Comparison of ENCODE assay signal across 8 mouse cellular contexts in the genomic region with DNA sequence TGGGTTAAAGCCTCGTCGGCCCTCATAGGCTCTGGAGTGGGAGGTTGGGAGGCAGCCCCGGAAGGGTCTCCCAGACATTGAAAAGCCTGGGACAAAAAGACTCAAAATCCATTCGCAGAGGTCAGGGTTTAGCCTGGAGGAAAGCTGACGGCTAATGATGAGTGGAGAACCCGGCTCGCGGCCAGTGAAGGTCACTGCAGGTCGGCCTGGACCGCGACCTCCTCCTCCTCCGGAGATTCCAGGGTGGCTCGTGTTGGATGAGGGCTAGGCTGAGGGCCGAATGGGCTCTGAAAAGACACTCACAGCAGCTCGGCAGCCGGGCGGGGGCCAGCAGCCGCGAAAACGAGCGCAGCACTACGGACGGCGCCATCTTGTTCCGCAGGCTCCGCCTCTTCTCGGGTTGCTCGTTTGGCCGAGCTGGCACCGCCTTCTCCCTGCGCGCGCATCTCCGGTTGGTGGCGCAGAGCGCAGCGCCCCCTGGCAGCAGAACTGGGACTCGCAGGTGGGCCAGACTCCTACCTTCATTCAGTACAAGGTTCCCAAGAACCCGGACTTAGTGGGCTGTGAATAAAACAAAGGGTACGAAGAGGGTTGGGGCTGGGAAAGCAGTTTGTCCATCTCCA. TPM values are rescaled to one million over a fixed set of nuclear protein-coding genes. Genes with fewer than 3 reads are reported as not detected.
DNase-seq lines count a peak whose midpoint lies in the region; ATAC-seq and TF ChIP-seq lines count a peak whose summit lies in the region.

TSS of gene Ndufc1 (minus strand) at position 428 of the 623 bp plus-strand sequence.

- peaks cover 1 to 5% of the 10 kb centered on the region in 2 experiments; a peak in 2 of 4 replicates for H3K4me1 ChIP-seq in ES-E14 (ENCODE audit: control insufficient read depth in 2 of 2, insufficient read depth in 2 of 2, low read length in 2 of 2, poor library complexity in 1 of 2)
- H3K4me1 ChIP-seq in forebrain, embryonic 16.5 days (replicated peaks; ENCODE audit: control insufficient read depth, insufficient read depth, low read length) = peaks cover 9% of the 10 kb centered on the region
- H3K4me1 ChIP-seq in lung, embryonic 14.5 days (ENCODE audit: insufficient read depth) = no peaks in the 10 kb centered on the region
- peaks cover 3% of the 10 kb centered on the region; the same call in 1 of the 2 replicates for H3K4me1 ChIP-seq in olfactory bulb, adult 2 months (ENCODE audit: control insufficient read depth, insufficient read depth, low read length)
- H3K4me1 ChIP-seq in thymus, adult 2 months (replicated peaks; ENCODE audit: control insufficient read depth, insufficient read depth, low read length) = peaks cover 6% of the 10 kb centered on the region

- peak within 1 kb of the TSS; percentile 86 for H3K27ac ChIP-seq in ES-E14 (ENCODE audit: insufficient read depth, low read depth, low read length, poor library complexity, severe bottlenecking)
- peak within 1 kb of the TSS; percentile 97 for H3K27ac ChIP-seq in forebrain, embryonic 16.5 days (ENCODE audit: low read length)
- H3K27ac ChIP-seq in layer of hippocampus, adult 2 months = peak within 1 kb of the TSS; percentile 99
- H3K27ac ChIP-seq in lung, embryonic 14.5 days (ENCODE audit: low read depth) = peak within 1 kb of the TSS; percentile 86
- H3K27ac ChIP-seq in olfactory bulb, adult 2 months (ENCODE audit: insufficient read depth, low read depth, low read length) = peak within 1 kb of the TSS; percentile 77
- no peak within 1 kb of the TSS for H3K27ac ChIP-seq in thymus, adult 2 months (ENCODE audit: control insufficient read depth, insufficient read depth, low read length)

- in situ Hi-C loops in ES-E14 (cut with MboI; ENCODE audit: low sequenced_read_pairs in 2 of 2, unreplicated experiment in 2 of 2) = no loop called here

- intact Hi-C loops in heart, postnatal 36 days (cut with DNase I) = loop anchor here (2.0 to 5.0 kb wide), 2 partner anchors 34 to 181 kb away; no protein-coding TSS in a partner anchor

- TF ChIP-seq CTCF in layer of hippocampus, adult 2 months (conservative IDR thresholded peaks at IDR 0.05) = peak; percentile 100
- peak; percentile 97 for TF ChIP-seq CTCF in lung, embryonic 14.5 days (IDR thresholded peaks at IDR 0.05; ENCODE audit: low read depth)
- peak; percentile 90 for TF ChIP-seq CTCF in olfactory bulb, adult 2 months (IDR thresholded peaks at IDR 0.05; ENCODE audit: insufficient read depth, low read depth, low read length)
- TF ChIP-seq CTCF in thymus, adult 2 months (IDR thresholded peaks at IDR 0.05; ENCODE audit: borderline replicate concordance, control insufficient read depth, extremely low read depth, insufficient read depth, low read length, poor library complexity) = peak; percentile 97

- TF ChIP-seq POLR2A in olfactory bulb, adult 2 months (IDR thresholded peaks at IDR 0.05; ENCODE audit: insufficient read depth, low read depth, low read length) = peak; percentile 94
- peak; percentile 82; the same call in 1 of the 2 replicates for TF ChIP-seq POLR2A in thymus, adult 2 months (IDR thresholded peaks at IDR 0.05; ENCODE audit: control insufficient read depth, extremely low read depth, insufficient read depth, low read length, poor library complexity)

- peak within 1 kb of the TSS; percentile 87 to 97 for H3K4me3 ChIP-seq in ES-E14 (ENCODE audit: insufficient read depth in 1 of 2, low read depth in 1 of 2, low read length in 2 of 2, poor library complexity in 1 of 2, severe bottlenecking in 1 of 2)
- H3K4me3 ChIP-seq in forebrain, embryonic 16.5 days (replicated peaks; ENCODE audit: low read length) = peak within 1 kb of the TSS; percentile 99
- H3K4me3 ChIP-seq in layer of hippocampus, adult 2 months = peak within 1 kb of the TSS; percentile 91
- peak within 1 kb of the TSS; percentile 85 for H3K4me3 ChIP-seq in lung, embryonic 14.5 days (ENCODE audit: low read depth, low read length)
- H3K4me3 ChIP-seq in olfactory bulb, adult 2 months (ENCODE audit: insufficient read depth, low read depth, low read length) = peak within 1 kb of the TSS; percentile 64
- H3K4me3 ChIP-seq in thymus, adult 2 months (ENCODE audit: control insufficient read depth, insufficient read depth, low read length) = peak within 1 kb of the TSS; percentile 79

- peaks cover 8% of the 10 kb centered on the region for H3K36me3 ChIP-seq in ES-E14 (ENCODE audit: control insufficient read depth, insufficient read depth, low read length, poor library complexity, severe bottlenecking)
- no peaks in the 10 kb centered on the region for H3K36me3 ChIP-seq in forebrain, embryonic 16.5 days (ENCODE audit: control insufficient read depth, insufficient read depth)
- peaks cover 22% of the 10 kb centered on the region for H3K36me3 ChIP-seq in lung, embryonic 14.5 days (ENCODE audit: insufficient read depth)
- no peaks in the 10 kb centered on the region for H3K36me3 ChIP-seq in thymus, adult 2 months (ENCODE audit: control insufficient read depth, insufficient read depth, low read length)

- peak; percentile 92 for ATAC-seq in forebrain, embryonic 16.5 days
- ATAC-seq in lung, embryonic 14.5 days (ENCODE audit: insufficient read depth) = peak; percentile 90

- H3K4me2 ChIP-seq in forebrain, embryonic 16.5 days (ENCODE audit: low read length) = peak within 1 kb of the TSS; percentile 76
- peak within 1 kb of the TSS; percentile 79 for H3K4me2 ChIP-seq in lung, embryonic 14.5 days

- no peaks in the 10 kb centered on the region for H3K9me3 ChIP-seq in ES-E14 (ENCODE audit: control insufficient read depth, insufficient read depth, low read depth, low read length)
- H3K9me3 ChIP-seq in forebrain, embryonic 16.5 days (ENCODE audit: control insufficient read depth, low read length) = no peaks in the 10 kb centered on the region
- no peaks in the 10 kb centered on the region for H3K9me3 ChIP-seq in lung, embryonic 14.5 days (ENCODE audit: low read depth, low read length)

- no peaks in the 10 kb centered on the region for H3K27me3 ChIP-seq in forebrain, embryonic 16.5 days (replicated peaks; ENCODE audit: control insufficient read depth, insufficient read depth, low read length)
- H3K27me3 ChIP-seq in lung, embryonic 14.5 days (ENCODE audit: insufficient read depth, low read length) = no peaks in the 10 kb centered on the region
- H3K27me3 ChIP-seq in thymus, adult 2 months (ENCODE audit: control insufficient read depth, insufficient read depth, low read length) = no peaks in the 10 kb centered on the region

- peak within 1 kb of the TSS; percentile 92 for H3K9ac ChIP-seq in ES-E14 (ENCODE audit: insufficient read depth, low read depth, low read length, poor library complexity, severe bottlenecking)
- H3K9ac ChIP-seq in forebrain, embryonic 16.5 days (replicated peaks; ENCODE audit: low read depth, low read length) = peak within 1 kb of the TSS; percentile 97
- H3K9ac ChIP-seq in lung, embryonic 14.5 days = peak within 1 kb of the TSS; percentile 88

- WGBS in forebrain, embryonic 16.5 days = 0% methylated on average over 39 of the region's 40 CpGs
- under 1% methylated on average over 40 of the region's 40 CpGs for WGBS in lung, embryonic 14.5 days
- under 1% methylated on average over 40 of the region's 40 CpGs for WGBS in olfactory bulb, adult 2 months
- WGBS in thymus, adult 2 months = under 1% methylated on average over 40 of the region's 40 CpGs

- DNase-seq in ES-E14 (ENCODE audit: low read depth, low spot score) = peak; percentile 92
- peak; percentile 93 for DNase-seq in cerebellum, adult 11-12 months
- DNase-seq in heart, postnatal 36 days = peak; percentile 98 to 100
- peak; percentile 93 to 99 for DNase-seq in layer of hippocampus, adult 2 months (ENCODE audit: low spot score in 2 of 2)
- peak; percentile 98 for DNase-seq in lung, embryonic 14.5 days
- peak; percentile 97 for DNase-seq in thymus, adult 2 months

TF ChIP-seq in ES-E14, 5 proteins besides CTCF, POLR2A, EP300 and RAD21:
- TF ChIP-seq ZNF384 (IDR thresholded peaks at IDR 0.05; ENCODE audit: low read depth, low read length) (no peak), CHD2 (IDR thresholded peaks at IDR 0.05; ENCODE audit: low read depth, low read length) (no peak), MAFK (IDR thresholded peaks at IDR 0.05; ENCODE audit: insufficient read depth, low read depth, low read length) (no peak), HCFC1 (IDR thresholded peaks at IDR 0.05; ENCODE audit: borderline replicate concordance, insufficient read depth, low read length) (peak; percentile 67; the same call in 1 of the 2 replicates), ZC3H11A (IDR thresholded peaks at IDR 0.05; ENCODE audit: borderline replicate concordance, low read depth, low read length) (no peak)

RNA-seq across cellular contexts. Expression of gene Ndufc1, which starts in this region (rescaled TPM):
- total RNA-seq in ES-E14 (2012; rRNA removed) = 152 and 231 TPM in 2 replicates
- polyA plus RNA-seq in forebrain, embryonic 16.5 days (2015; fragmentation: Nextera tagmentation; extraction: Ambion mirVana) = 619 and 639 TPM in 2 replicates
- 1,000 to 10,000 TPM; 1,613 to 1,736 TPM for total RNA-seq in heart, postnatal 36 days (2021)
- total RNA-seq in layer of hippocampus, adult 2 months (2021) = 100 to 1,000 TPM; 287 to 299 TPM
- polyA plus RNA-seq in lung, embryonic 14.5 days (2014; fragmentation: Nextera tagmentation; extraction: Ambion mirVana) = 650 and 732 TPM in 2 replicates
- polyA plus RNA-seq in olfactory bulb, adult 2 months (2012; ENCODE audit: insufficient read depth, insufficient read length, low replicate concordance, missing spikeins) = not detected in 2 replicates
- 152 and 169 TPM in 2 replicates for polyA plus RNA-seq in thymus, adult 2 months (2012; rRNA removed)

Comparison
In these comparisons a context has a peak if more than half of its experiments do, and no peak if none do; other contexts are left out.
1. RNA of gene Ndufc1 (polyA plus RNA-seq): 650 to 732 TPM in lung, embryonic 14.5 days, 619 to 639 TPM in forebrain, embryonic 16.5 days and 152 to 169 TPM in thymus, adult 2 months; not detected in olfactory bulb, adult 2 months; every median in the first group is over 100 times any median in the second.
2. Peak in every context shown above with its lines, with median percentiles within 50 percentile points of each other: DNase-seq, H3K4me3 ChIP-seq, H3K9ac ChIP-seq and CTCF ChIP-seq.